Mouse (Mus musculus) layer of hippocampus, adult 9-10 months (tissue): ENCODE data around the gene Zswim1.
"Not testable (repeated sequence)": the region's sequence is repeated elsewhere in the genome, so short reads cannot be mapped to it uniquely, and the experiment has no call there.

ENCODE experiments used
- DNase-seq: peaks from one replicate; pipeline ENCODE4 v3.0.0; 2022; ENCODE audit warnings: low spot score

The Zswim1 gene

GRCm38 (mm10) chr2:164866741-164867551 is 44.5 kb downstream of the Zswim1 start:
- DNase-seq, result no peak

GRCm38 (mm10) chr2:164867566-164867965 is 45.1 kb downstream of the Zswim1 start:
- DNase-seq, result no peak

- DNase-seq, result no peak
Measured at GRCm38 (mm10) chr2:164868491-164868890, 46.0 kb downstream of the Zswim1 start.

- no peak for DNase-seq
Measured at GRCm38 (mm10) chr2:164871602-164872303, 49.3 kb downstream of the Zswim1 start.

GRCm38 (mm10) chr2:164873621-164874020 is 51.1 kb downstream of the Zswim1 start:
- no peak for DNase-seq

GRCm38 (mm10) chr2:164874239-164874769 is 51.8 kb downstream of the Zswim1 start:
- no peak for DNase-seq

- DNase-seq, result not testable (repeated sequence)
Measured at GRCm38 (mm10) chr2:164875648-164876047, 53.2 kb downstream of the Zswim1 start.
